Mouse (Mus musculus) kidney, embryonic 14.5 days (tissue): ENCODE results near the gene Ctxn1. TPM values are rescaled to one million over a fixed set of nuclear protein-coding genes. Genes with fewer than 3 reads are reported as not detected.
A peak's percentile ranks its signal among the peaks of the same experiment; 100 is the strongest.
"Not testable (repeated sequence)": the region's sequence is repeated elsewhere in the genome, so short reads cannot be mapped to it uniquely, and the experiment has no call there.

Source experiments
- ATAC-seq: fragments of 200-750 bp; cut with Nextera tagmentation; 2 replicates; pipeline ENCODE4 v1.8.0; 2017; ENCODE audit warnings: moderate number of reproducible peaks, mild to moderate bottlenecking, moderate TSS enrichment, moderate library complexity; ENCODE audit not compliant: low FRiP score, low TSS enrichment
- H3K27ac ChIP-seq: fragments of 300-500 bp; sonication (generic); 2 replicates; pipeline ENCODE4 v1.5.1; 2014; ENCODE audit warnings: low read depth, mild to moderate bottlenecking, low read length, moderate library complexity, mixed read lengths
- H3K27me3 ChIP-seq: fragments of 300-500 bp; sonication (generic); 2 replicates; pipeline ENCODE4 v1.6.1; 2014; ENCODE audit warnings: mild to moderate bottlenecking, low read length; ENCODE audit not compliant: control insufficient read depth, insufficient read depth
- H3K36me3 ChIP-seq: fragments of 300-500 bp; sonication (generic); 2 replicates; pipeline ENCODE4 v1.6.1; 2014; ENCODE audit warnings: low read length, mixed read lengths; ENCODE audit not compliant: control insufficient read depth, insufficient read depth
- H3K4me1 ChIP-seq: fragments of 300-500 bp; sonication (generic); 2 replicates; pipeline ENCODE4 v1.6.1; 2014; ENCODE audit warnings: low read length, mixed read lengths; ENCODE audit not compliant: control insufficient read depth, insufficient read depth
- H3K4me2 ChIP-seq: fragments of 300-500 bp; sonication (generic); replicated peaks from 2 replicates; pipeline ENCODE4 v1.6.1; 2014; ENCODE audit warnings: low read depth, mild to moderate bottlenecking, low read length
- H3K4me3 ChIP-seq: fragments of 300-500 bp; sonication (generic); 2 replicates; pipeline ENCODE4 v1.5.1; 2014; ENCODE audit warnings: mild to moderate bottlenecking, low read length
- H3K9ac ChIP-seq: fragments of 300-500 bp; sonication (generic); 2 replicates; pipeline ENCODE4 v1.6.1; 2014; ENCODE audit warnings: low read depth, mild to moderate bottlenecking, low read length, moderate library complexity
- H3K9me3 ChIP-seq: fragments of 300-500 bp; sonication (generic); 2 replicates; pipeline ENCODE4 v1.6.1; 2016; ENCODE audit warnings: low read length; ENCODE audit not compliant: control insufficient read depth
- WGBS: fragments of 180-500 bp; shearing (Covaris S2); extraction: QIAGEN DNeasy Blood & Tissue Kit; methylation state at CpG from one replicate; pipeline ENCODE4 v1.1.7; 2014; 5-methylcytosine and 5-hydroxymethylcytosine counted together
- polyA plus RNA-seq: library from polyadenylated mRNA; unstranded; fragments of >200 nt; fragmentation: Nextera tagmentation; extraction: Ambion mirVana; gene quantifications from 2 replicates; pipeline ENCODE4 v1.2.1, GENCODE M21; 2014

The Ctxn1 gene
- polyA plus RNA-seq, 1 experiment from 2014 or later, result 93.1 TPM

DNA sequence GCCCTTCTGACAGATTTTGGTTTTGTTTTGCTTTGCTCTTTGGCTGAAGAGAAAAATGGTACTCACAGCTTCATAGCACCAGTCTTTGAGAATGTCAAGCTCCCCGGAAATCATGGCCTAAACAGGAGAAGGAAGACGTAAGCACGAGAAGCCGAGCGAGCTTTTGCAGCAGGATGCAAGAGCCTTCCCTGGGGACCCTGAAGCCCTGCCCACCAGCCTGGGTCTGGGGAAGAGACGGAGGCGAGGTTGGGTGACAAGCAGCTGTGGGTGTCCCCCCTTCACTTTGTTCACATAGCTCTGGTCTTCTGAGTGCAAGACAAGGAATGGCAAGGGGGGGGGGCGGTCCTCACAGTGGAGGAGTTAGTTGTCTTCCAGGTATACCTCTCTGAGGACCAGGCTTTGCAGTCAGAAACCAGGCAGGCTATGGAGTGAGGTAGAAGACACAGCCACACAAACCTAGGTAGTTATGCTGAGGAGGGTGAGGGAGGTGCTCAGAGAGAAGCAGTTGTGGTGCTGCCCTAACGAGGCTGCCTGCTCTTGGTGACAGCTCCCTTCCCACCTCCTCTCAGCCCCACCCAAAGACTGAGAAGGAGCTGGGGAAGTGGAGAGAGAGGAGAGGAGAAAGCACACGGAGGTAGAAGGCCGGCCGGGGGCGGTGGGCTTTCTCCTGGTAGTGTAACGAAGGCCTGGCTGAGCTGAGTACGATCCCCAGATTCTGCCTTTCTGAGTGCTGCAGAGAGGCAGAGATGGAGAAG is 6.3 kb upstream of the Ctxn1 start:
- 93% methylated on average over 15 of the region's 15 CpGs for WGBS
- H3K36me3 ChIP-seq, result peaks cover 100% of the 10 kb centered on the region
- ATAC-seq, result no peak

DNA sequence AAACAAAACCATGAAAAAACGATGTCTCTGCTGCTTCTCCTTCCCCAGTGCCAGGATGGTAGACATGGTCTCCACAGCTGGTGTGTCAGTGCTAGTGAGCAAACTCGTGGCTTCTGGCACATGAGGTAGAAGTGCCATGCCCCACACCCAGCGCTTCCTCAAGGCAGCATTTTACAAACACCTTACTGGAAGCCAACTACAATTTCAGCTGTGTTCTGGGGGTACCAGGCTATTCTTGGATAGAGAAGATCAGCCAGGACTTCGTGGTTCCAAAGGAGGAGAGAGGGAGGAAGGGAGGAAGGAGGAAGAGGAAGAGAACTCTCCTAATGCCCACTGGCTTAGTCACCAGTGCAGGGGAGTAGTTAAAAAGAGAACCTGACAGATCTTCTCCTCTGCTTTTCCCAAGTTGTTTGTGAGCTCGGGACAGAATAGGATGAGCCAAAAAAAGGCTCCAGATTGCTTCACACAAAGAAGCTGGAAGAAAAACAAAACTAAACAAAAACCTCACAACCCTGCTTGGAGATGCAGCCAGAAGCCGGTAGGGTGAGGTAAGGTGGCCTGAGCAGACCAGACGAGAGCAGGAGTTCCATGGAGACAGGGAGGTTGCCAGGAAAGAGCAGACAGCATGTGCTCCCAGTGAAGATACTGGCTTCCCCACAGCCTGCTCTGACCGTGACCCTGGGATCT is 4.2 kb upstream of the Ctxn1 start:
- no peak overlapping the region for H3K4me2 ChIP-seq
- no peak overlapping the region for H3K9ac ChIP-seq
- no peaks in the 10 kb centered on the region for H3K9me3 ChIP-seq
- no peak overlapping the region for H3K4me3 ChIP-seq
- H3K27me3 ChIP-seq, result no peaks in the 10 kb centered on the region
- peaks cover 89% of the 10 kb centered on the region for H3K36me3 ChIP-seq
- WGBS, result 87% methylated on average over 8 of the region's 8 CpGs
- no peak overlapping the region for H3K27ac ChIP-seq
- H3K4me1 ChIP-seq, result peaks cover 4% of the 10 kb centered on the region; the same call in 1 of the 2 replicates
- no peak for ATAC-seq

More for the DNA sequence above, 6.3 kb upstream of the Ctxn1 start:
- H3K9me3 ChIP-seq, result no peaks in the 10 kb centered on the region
- no peak overlapping the region for H3K27ac ChIP-seq
- no peak overlapping the region for H3K9ac ChIP-seq
- H3K4me3 ChIP-seq, result no peak overlapping the region
- no peak overlapping the region for H3K4me2 ChIP-seq
- no peaks in the 10 kb centered on the region for H3K27me3 ChIP-seq
- H3K4me1 ChIP-seq, result no peaks in the 10 kb centered on the region

DNA sequence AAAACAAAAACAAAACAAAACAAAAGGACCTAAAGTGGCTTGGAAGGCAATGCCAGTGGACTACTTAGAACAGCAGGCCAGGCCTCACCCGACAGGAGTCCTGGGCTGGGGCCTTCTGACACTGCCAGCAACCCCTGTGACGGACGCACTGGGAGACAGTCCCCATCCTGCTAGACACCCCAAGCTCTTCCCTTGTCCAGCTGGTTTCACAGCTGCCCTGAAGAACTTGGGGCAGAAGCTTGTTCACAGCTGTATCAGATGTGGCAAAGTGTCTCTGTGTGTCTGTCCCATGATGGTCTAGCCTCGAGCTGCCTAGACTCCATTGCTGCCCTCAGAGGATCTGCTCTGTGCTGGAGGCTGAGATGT is 714 bp upstream of the Ctxn1 start:
- 0 out of 2 replicates have a peak overlapping the region, but pooled peaks have one; percentile 87 for H3K9ac ChIP-seq
- WGBS, result 88% methylated on average over 4 of the region's 4 CpGs
- no peak overlapping the region for H3K27ac ChIP-seq
- no peak overlapping the region; the same call in 1 of the 2 replicates for H3K4me2 ChIP-seq
- peaks cover 75% of the 10 kb centered on the region for H3K36me3 ChIP-seq
- H3K4me3 ChIP-seq, result no peak overlapping the region
- no peaks in the 10 kb centered on the region for H3K27me3 ChIP-seq
- H3K9me3 ChIP-seq, result no peaks in the 10 kb centered on the region
- no peak for ATAC-seq
- peaks cover 17% of the 10 kb centered on the region for H3K4me1 ChIP-seq

DNA sequence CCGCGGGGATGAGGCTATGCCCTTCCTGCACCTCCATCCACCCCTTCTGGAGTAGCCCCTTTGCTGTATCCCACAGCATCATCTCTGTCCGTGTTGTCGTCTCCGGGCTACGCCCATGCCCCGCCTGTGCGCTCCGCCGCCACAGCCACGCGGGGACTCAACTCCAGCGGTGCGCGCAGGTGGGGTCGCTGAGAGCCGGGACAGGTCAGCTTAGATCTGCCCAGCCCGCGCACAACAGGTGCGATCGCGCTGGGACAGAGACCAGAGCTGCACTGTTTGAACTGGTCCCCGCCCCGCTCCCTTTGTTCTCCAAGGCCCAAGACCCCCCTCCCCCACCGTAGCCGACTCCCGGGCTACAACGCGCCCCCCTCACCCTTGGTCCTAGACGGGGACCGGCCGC is 396 bp downstream of the Ctxn1 start:
- ATAC-seq, result peak; percentile 83
- Histone ChIP-seq H3K9ac (peak overlapping the region; percentile 87), H3K36me3 (peaks cover 69% of the 10 kb centered on the region), H3K4me1 (peaks cover 25% of the 10 kb centered on the region), H3K9me3 (no peaks in the 10 kb centered on the region), H3K4me3 (peak overlapping the region; percentile 57), H3K27me3 (no peaks in the 10 kb centered on the region), H3K4me2 (peak overlapping the region; percentile 70), H3K27ac (peak overlapping the region; percentile 24)
- under 1% methylated on average over 32 of the region's 32 CpGs for WGBS

DNA sequence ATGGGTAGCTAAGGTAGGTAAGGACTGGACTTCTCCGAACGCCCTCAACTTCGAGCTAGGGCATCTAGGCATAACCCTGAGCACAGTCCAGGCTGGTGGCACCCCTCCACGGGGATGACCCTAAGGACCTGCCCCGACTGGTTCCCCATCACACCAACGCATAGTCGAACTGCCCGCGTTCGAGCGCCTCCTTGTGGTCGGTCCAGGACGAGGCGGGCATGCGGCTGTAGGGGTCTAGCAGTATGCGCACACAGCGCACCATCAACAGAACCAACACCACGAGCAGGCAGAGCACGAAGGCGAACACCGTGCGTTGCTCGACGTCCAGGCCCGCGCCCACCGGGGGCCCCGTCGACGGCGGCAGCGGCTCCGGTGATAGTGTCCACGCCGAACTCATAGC is 841 bp downstream of the Ctxn1 start:
- Histone ChIP-seq H3K9me3 (no peaks in the 10 kb centered on the region), H3K27ac (peak overlapping the region; percentile 24; the same call in 1 of the 2 replicates), H3K36me3 (peaks cover 64% of the 10 kb centered on the region), H3K4me3 (peak overlapping the region; percentile 57), H3K9ac (peak overlapping the region; percentile 87), H3K27me3 (no peaks in the 10 kb centered on the region), H3K4me2 (peak overlapping the region; percentile 70), H3K4me1 (peaks cover 25% of the 10 kb centered on the region)
- ATAC-seq, result peak; percentile 61
- 2% methylated on average over 35 of the region's 35 CpGs for WGBS

DNA sequence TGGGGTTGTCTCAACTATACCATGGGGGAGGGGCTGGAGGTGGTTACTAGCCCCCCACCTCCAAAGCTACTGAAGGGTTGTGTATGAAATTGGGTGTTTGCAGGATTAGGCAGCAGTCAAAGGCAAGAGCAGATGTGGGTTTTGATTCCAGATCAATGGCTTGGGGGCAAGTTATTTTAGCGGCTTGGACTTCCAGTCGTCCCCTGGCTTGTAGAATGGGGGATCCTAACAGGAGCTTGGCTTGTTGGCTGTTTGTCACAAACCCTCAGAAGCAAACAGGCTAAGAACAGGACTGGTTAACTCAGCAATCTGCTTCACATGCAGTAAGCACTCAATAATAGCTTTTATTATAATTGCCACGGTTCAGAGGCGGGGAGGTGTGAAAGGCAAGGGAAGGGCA is 1.7 kb downstream of the Ctxn1 start:
- Histone ChIP-seq H3K4me1 (peaks cover 25% of the 10 kb centered on the region), H3K4me3 (peak overlapping the region; percentile 57; the same call in 1 of the 2 replicates), H3K36me3 (peaks cover 55% of the 10 kb centered on the region), H3K9me3 (no peaks in the 10 kb centered on the region), H3K4me2 (peak overlapping the region; percentile 70), H3K27ac (no peak overlapping the region), H3K9ac (peak overlapping the region; percentile 87; the same call in 1 of the 2 replicates), H3K27me3 (no peaks in the 10 kb centered on the region)
- ATAC-seq, result no peak
- WGBS, result 79% methylated on average over 4 of the region's 4 CpGs

DNA sequence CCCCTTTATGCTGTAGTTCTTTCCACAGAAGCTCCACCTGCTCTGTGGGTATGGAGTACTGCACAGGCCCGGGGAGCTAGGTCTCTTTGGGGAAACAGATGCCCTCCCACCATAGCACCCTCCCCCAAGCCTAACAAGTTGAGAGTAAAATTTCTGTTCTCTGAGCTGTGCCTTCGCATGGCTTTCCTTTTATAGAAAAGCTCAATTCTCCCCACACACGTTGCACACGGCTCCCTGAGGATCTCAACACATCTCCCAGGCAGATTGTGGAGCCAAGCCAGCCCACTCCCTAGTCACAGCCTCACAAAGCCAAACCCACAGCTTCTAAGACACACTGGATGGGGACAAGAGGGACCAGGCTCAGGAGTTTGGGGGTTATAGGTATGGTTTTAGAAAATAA is 2.2 kb downstream of the Ctxn1 start:
- H3K4me2 ChIP-seq, result 0 out of 2 replicates have a peak overlapping the region, but pooled peaks have one; percentile 15
- no peaks in the 10 kb centered on the region for H3K27me3 ChIP-seq
- peaks cover 25% of the 10 kb centered on the region for H3K4me1 ChIP-seq
- no peak overlapping the region for H3K27ac ChIP-seq
- WGBS, result 72% methylated on average over 4 of the region's 4 CpGs
- no peak overlapping the region for H3K4me3 ChIP-seq
- no peak for ATAC-seq
- H3K9me3 ChIP-seq, result no peaks in the 10 kb centered on the region
- H3K9ac ChIP-seq, result no peak overlapping the region
- peaks cover 51% of the 10 kb centered on the region for H3K36me3 ChIP-seq

DNA sequence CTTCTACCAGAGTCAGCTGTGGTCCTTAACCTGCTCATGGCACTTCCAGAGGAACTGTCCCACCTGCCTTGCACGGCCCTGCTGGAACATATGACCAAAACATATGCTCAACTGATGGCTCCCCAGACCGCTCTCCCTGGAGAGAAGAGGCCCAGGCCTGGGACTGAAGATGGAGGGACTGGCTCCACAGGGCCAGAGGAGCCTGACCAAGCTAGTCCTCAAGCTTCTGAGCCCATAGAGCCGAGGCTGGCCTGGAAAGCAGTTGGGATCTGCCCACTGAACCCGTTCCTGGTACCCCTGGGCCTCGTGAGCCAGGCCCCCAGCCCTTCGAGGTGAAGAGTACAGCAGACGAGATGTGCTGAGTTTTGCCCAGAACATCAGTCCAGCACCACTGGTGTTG is 3.6 kb downstream of the Ctxn1 start:
- WGBS, result 89% methylated on average over 7 of the region's 7 CpGs
- H3K4me3 ChIP-seq, H3K9ac ChIP-seq, ATAC-seq, H3K27me3 ChIP-seq, H3K9me3 ChIP-seq, H3K4me2 ChIP-seq, H3K27ac ChIP-seq: not testable (repeated sequence)
- Histone ChIP-seq H3K36me3 (peaks cover 36% of the 10 kb centered on the region), H3K4me1 (peaks cover 25% of the 10 kb centered on the region)

DNA sequence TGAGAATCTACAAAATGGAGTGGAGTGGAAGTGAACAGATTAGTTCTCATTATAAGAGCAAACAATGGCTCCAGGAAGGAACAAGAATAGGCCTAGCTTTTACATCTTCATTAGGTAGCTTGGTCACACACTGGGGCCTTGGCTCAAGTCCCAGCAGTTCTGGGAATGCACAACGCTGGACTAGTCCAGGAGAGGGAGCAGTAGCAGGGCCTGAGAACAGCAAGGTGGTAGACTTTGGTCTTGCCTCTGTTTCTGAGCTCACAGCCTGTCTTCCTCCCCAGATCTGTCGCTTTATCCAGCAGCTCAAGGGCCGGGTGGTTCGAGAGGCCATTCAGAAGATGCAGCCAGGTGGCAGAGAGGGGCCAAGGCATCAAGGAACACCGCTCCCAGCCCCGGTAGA is 5.1 kb downstream of the Ctxn1 start:
- Histone ChIP-seq H3K4me3 (peak overlapping the region; percentile 91), H3K9ac (peak overlapping the region; percentile 88; the same call in 1 of the 2 replicates), H3K9me3 (no peaks in the 10 kb centered on the region), H3K4me1 (peaks cover 21% of the 10 kb centered on the region), H3K27ac (no peak overlapping the region), H3K36me3 (peaks cover 26% of the 10 kb centered on the region), H3K27me3 (no peaks in the 10 kb centered on the region), H3K4me2 (peak overlapping the region; percentile 58)
- 62% methylated on average over 6 of the region's 6 CpGs for WGBS
- no peak for ATAC-seq
